Mouse (Mus musculus): ENCODE measurements around the gene Trappc12.

The Trappc12 gene

DNA sequence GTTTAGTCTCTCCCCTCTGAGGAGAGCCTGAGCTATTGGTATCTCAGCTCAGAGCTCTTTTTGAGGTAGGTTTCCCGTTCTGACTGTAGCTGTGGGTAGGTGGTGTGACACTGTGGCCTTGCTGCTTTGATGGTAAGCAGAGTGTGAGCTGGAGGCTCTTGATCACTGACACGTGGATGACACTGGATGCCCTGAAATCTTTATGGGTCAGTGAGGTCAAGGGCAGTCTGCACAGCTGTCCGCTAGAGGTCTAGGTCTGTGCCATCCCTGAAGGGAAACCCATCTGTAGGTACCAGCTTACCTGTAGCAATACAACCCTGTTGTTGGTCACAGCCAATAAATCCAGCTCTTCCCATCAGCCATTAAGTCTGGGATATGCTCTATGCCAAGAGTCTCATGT is 64.5 kb downstream of the Trappc12 start:
- no peak for DNase-seq

- DNase-seq, result no peak
Observed at GRCm38 (mm10) chr12:28684674-28685073, 65.6 kb downstream of the Trappc12 start.

GRCm38 (mm10) chr12:28675925-28676209 is 74.4 kb downstream of the Trappc12 start:
- DNase-seq, result no peak

DNA sequence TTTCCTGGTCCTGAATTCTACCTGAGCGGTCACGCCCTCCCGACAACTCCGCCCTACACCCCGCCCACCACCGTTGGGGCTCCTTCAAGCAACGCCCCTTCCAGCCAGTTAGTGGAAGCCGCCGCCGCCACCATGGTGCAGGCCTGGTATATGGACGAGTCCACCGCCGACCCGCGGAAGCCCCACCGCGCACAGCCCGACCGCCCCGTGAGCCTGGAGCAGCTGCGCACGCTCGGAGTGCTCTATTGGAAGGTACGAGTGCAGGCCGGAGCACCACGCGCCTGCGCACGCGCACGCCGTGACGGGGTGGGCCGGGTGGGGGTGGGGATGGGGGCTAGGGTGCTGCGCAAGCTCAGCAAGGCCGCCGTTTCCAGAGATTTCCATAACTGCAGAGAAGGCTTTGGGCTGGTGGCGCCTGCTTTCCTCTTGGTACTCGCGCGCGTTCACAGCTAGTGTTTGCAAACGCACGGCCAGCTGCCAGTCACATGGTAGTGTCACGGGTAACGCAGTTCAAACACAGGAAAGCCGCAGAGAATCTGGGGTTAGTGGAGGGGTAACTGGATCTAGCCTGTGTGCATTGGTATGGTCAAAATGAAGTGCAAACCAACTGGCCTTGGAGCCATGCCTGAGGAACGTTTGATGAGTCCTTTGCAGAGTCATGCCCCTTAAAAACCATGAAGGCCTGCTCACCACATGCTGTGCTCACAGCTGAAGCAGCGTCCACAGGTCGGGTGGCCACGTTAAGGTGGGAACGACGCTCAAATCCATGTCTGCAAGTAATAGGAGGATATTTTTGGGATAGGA is 74.9 kb downstream of the Trappc12 start, which contains the start of gene Adi1:
TSS of gene Adi1 (plus strand) at position 111 of the 804 bp plus-strand sequence.
- DNase-seq, result peak; percentile 83

DNA sequence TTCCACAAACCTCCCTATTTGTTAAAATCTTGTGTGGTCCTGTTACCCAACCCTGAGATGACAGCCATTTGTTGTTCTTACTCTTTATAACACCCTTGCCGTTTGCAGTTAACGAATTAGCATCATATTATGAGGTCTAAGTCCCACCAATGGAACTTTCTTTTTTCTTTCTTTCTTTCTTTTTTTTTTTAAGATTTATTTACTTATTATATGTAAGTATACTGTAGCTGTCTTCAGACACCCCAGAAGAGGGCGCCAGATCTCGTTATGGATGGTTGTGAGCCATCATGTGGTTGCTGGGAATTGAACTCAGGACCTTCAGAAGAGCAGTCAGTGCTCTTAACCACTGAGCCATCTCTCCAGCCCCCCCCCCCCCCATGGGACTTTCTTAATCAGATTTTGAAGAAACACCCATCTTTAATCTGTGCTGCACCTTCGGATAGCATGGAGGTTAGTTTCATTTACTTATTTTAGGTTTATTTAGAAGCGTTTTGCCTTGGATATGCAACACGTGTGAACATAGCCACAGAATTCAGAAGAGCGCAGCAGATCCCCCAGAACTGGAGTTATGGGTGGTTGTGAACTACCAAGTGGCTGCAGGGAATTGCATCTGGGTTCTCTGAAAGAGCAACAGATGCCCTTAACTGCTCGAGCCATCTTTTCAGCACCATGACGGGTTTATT is 76.1 kb downstream of the Trappc12 start:
- DNase-seq, result no peak

- no peak for DNase-seq
Observed at GRCm38 (mm10) chr12:28667287-28667686, 83.0 kb downstream of the Trappc12 start.

GRCm38 (mm10) chr12:28666734-28667133 is 83.5 kb downstream of the Trappc12 start:
- no peak for DNase-seq

DNA sequence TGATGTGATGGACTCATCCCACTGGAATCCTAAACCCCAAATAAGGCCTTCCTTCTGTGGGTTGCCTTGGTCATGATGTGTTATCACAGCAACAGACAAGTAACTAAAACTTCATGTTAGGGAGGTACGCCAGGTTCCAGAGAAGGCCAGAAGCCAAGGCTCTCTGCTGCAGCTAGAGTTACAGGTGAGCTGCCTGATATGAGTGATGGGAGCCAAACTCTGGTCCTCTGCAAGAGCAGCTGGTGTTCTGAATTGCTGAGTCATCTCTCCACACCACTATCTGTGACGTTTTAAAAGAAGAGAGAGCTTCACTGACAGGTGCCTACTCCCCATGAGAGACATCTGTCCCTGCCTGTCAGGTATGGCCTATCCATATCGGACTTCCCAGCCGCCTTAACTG is 87.6 kb downstream of the Trappc12 start:
- DNase-seq, result no peak

- DNase-seq, result peak; percentile 81
Observed at GRCm38 (mm10) chr12:28649141-28650110, 100.8 kb downstream of the Trappc12 start, which contains the start of gene Rnaseh1. Gene Rnaseh1 (plus strand): TSS chr12:28649602.
